Mouse (Mus musculus): ENCODE data around the gene Iffo2.

DNA sequence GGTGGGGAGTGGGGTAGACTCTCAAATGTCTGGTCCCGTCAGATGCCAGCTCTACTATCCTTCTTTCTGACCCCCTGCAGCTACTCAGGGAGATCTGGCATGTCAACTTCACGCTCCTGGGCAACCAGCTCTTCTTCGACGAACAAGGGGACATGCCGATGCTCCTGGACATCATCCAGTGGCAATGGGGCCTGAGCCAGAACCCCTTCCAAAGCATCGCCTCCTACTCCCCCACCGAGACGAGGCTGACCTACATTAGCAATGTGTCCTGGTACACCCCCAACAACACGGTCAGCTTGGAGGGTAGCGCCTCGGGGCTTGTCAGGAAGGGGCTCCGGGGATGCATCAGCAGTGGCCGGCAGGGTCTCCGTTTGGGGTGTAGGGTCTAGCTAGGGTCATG, 131.5 kb downstream of the Iffo2 start:
- no peak for TF ChIP-seq CTCF (IDR thresholded peaks at IDR 0.05)
- no peak for TF ChIP-seq EP300 (IDR thresholded peaks at IDR 0.05)
